Mouse (Mus musculus) lung, postnatal 25 days (tissue): ENCODE measurements at regions not wholly inside any gene's neighbourhood (a gene's known extent, or its start where the extent isn't known, plus 50 kb on each side); places are given as distances from the start of the nearest gene placed in this dataset.
"Not testable (repeated sequence)": the region's sequence is repeated elsewhere in the genome, so short reads cannot be mapped to it uniquely, and the experiment has no call there.

Experiments
- DNase-seq: peaks from one replicate; pipeline ENCODE4 v3.0.0; 2022; ENCODE audit warnings: low spot score

GRCm38 (mm10) chr7:111969198-111969887, 54.0 kb upstream of the Usp47 start:
- peak; percentile 82 for DNase-seq

- DNase-seq = no peak
Measured at GRCm38 (mm10) chr7:111968261-111968660, 55.0 kb upstream of the Usp47 start.

- DNase-seq = no peak
Measured at GRCm38 (mm10) chr7:111966716-111967115, 56.6 kb upstream of the Usp47 start.

- DNase-seq = no peak
Measured at GRCm38 (mm10) chr7:111963969-111964368, 59.3 kb upstream of the Usp47 start.

- no peak for DNase-seq
Measured at GRCm38 (mm10) chr7:111959977-111960376, 63.3 kb upstream of the Usp47 start.

DNA sequence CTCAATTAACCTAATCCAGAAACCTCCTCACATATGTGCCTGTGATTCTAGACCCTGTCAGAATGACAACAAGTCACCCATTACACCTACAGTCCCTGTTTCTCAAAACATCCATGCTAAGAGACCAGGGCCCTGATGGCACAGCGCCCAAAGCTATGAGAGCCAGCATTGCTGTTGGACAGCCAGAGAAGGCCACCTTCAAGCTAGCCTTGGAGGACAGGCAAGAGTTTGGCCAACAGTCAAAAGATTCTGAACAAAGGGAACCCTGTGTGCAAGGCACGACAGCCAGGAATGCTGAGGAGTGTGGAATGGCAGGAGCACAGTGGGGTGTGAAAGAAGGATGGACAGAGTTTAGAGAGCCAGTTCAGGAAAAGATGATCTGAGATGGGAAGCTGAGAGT, 66.6 kb upstream of the Usp47 start:
- DNase-seq = no peak

- DNase-seq = no peak
Measured at GRCm38 (mm10) chr7:111939631-111940030, 83.7 kb upstream of the Usp47 start.

DNA sequence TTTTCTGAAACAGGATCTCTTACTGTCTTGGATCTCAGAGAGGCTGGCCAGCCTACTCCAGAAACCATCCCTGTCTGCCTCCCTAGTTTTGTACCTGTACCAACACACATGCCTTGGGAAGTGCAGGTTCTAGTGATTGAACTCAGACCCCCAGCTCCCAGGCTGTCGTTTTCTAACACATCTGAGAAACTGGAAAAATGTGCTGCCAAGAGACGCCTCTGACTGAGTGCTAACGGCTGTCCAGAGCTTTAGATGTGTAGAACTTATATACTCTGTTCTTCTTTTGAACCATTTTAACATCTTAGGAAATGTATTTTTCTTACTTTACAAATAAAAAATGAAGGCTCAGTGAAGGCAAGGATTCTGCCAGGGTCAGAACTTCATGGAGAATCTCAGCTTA, 85.8 kb upstream of the Usp47 start:
- no peak for DNase-seq

DNA sequence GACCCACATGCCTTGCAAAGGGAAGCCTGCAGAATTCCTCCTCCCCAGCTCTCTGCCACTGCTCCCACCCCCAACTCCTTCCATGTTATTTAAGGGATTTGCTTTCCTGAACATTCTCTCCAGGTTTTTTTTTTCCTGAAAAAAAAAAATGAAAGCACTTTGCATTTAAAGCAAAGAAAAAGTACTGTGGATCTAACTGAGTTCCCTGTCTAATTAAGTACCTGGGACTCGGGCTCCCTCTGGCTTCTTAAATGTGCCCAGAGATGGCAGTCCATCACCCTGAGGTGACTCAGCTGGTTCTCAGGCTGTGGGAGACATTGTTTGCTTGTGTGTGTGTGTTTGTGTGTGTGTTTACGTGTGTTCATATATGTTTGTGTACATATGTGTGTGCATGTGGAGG, 86.2 kb upstream of the Usp47 start:
- no peak for DNase-seq

DNA sequence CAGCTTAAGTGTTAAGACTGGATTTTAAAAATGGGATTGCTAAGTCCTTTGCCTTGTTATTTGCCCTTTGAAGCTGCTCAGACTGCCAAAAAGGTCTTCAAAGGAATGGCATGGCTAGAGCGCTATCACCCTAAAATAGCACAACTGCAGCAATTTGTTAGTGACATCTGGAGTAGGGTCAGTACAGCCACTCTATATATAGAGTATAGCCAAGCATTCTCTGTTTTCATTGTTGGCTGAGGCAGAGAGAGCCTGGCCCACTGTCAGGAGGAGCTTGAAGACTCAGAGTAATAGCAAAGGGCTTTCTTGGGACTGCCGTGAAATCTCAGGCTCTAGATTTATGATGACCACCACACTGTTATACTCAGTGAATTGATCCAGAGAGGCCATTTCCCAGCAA, 90.6 kb upstream of the Usp47 start:
- DNase-seq = no peak

- no peak for DNase-seq
Measured at GRCm38 (mm10) chr7:111919961-111920360, 103.3 kb upstream of the Usp47 start.

DNA sequence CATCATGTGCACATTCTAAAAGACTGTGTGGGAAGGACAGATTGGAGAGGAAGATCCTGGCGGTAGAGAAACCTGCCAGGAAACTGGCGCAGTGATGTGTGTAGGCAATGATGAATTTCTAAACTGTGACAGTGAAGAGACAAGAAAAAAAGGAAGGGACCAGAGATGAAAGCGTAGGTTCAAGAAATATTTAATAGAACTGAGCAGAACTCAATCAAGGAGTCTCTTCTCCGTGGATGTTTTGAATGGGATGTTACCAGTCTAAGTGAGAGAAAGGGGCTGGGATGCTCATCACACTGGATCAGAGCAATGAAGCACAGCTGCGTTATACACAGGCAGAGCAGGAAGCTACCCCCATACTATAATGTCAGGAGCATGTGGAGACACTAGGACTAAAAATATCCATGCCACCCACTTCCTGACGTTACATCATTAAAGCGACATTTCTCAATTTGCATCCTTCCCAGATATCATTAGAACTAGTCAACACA, 119.5 kb upstream of the Usp47 start:
- DNase-seq = no peak

DNA sequence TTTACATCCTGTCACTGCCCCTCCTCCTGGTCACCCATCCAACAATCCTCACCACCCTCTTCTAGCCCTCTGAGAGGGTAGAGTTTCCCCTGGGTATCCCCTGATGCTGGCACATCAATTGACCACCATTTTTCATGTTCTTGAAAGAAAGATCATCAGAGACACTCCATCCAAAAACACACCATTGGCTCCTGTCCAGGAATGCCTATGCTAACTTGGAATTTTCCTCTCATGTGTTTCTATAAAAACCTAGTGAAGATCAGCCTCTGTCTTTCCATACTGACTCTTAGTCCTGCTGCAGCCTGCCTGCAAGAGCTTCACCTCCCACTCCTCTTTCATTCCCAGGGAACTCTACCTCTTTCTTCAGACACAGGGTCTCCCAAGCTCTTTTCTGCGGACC, 117.2 kb upstream of the Galnt18 start:
- DNase-seq = no peak

GRCm38 (mm10) chr7:111896255-111896654, 116.5 kb upstream of the Galnt18 start:
- DNase-seq = peak; percentile 48

- DNase-seq = no peak
Measured at GRCm38 (mm10) chr7:111882991-111883390, 103.2 kb upstream of the Galnt18 start.

DNA sequence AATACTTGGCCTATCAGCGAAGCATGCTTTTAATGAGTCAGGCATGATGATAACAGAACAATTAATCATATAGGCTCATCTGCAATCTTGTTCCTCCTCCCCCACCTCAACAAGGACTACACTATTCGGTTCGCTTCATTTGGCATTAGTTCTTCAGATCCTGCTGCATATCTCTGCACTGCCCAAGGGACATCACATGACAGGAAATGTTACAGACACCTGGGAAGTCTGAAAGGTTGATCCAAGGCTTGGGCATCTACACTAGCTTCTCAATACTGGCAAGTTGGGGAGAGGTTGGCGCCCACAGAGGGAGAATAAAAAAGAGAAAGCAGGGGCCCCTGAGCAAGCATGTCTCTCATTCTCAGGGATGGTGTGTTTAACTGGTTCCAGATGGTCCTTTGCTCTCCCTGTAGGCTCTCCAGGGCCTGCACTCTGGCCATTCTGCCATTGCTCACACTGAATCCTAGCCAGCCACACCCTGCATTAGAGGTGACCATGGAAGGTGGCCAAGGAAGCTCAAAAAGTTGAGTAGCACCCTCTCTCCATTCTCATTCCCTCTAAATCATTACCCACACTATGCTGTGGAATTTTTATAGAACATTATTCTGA, 100.4 kb upstream of the Galnt18 start:
- DNase-seq = no peak

- no peak for DNase-seq
Measured at GRCm38 (mm10) chr7:111877591-111877990, 97.8 kb upstream of the Galnt18 start.

DNA sequence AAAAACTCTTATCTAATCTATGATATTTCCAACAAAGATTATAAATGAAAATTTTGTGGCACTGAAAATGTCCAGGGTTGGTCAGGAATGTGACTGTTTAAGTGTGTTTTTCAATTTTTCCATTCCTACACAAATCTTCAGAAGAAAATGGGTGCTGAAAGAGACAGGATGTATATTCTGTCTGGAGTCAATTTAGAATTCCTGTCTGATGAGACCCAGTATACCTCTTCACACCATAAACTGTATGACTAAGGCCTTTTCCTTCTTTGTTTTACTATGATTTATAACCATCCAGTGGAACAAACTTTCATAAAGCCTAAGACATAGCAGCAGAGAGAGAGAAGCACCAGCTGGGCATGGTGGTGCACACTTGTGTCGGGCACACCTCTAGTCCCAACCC, 96.2 kb upstream of the Galnt18 start:
- no peak for DNase-seq

DNA sequence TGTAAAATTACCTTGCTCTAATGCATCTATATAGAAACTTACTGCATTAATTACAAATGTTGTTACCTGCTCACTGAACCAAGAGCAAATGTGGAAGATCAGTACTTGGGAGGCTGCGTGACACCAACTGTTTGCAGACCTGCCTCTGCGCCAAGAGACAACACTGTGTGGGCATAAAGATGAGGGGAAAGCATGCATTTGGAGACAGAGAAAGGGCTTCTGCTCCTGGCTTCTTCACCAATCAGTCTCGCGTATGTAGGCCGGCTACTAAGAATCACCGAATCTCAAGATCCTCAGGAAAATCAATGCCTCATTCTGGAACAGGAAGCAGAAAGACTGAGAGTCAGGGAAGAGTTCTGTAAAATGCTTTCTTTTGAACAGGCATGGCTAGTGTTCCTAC, 89.6 kb upstream of the Galnt18 start:
- DNase-seq = no peak

- DNase-seq = no peak
Measured at GRCm38 (mm10) chr7:111863035-111863434, 83.3 kb upstream of the Galnt18 start.

GRCm38 (mm10) chr7:111858291-111858690, 78.5 kb upstream of the Galnt18 start:
- DNase-seq = not testable (repeated sequence)

DNA sequence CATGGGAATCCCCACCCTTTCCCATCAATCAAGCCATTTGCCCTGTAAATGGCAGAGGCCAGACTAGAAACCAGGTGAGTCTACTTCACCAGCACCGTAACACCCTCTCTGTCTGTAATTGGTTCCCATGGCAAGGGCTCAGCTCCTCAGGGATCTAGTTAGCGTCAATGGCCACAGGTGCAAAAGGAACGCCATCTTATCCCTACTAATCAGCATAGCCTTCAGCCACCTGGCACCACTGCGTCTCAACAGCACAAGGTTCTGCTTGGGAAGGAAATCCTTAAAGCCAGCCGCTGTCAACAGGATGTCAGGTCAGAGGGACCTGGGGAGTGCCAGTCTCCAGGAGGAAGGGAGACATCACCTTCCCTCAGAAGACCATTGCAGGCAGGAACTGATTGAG, 77.2 kb upstream of the Galnt18 start:
- DNase-seq = no peak

DNA sequence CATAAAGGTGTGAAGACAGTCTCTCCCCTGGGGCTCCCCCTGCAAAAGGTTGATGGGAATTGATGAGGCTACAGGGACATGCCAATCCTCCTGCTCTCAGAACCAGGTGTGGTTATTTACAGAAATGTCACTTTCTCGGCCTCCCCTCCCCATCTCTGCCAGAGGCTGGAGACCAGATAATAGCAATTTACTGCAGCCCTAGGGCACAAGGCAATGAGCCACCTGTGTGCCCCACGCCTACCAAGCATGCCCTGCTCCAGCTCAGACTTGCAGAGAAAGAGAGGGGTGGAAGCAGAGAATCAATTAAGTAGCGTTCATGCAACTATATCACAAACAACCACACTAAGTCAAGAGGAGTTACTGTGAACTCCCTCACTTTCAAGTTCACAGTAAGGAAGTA, 75.5 kb upstream of the Galnt18 start:
- DNase-seq = no peak

- DNase-seq = no peak
Measured at GRCm38 (mm10) chr7:111846417-111846816, 66.6 kb upstream of the Galnt18 start.
